ENCODE assay signal across 9 mouse cellular contexts in the genomic region with DNA sequence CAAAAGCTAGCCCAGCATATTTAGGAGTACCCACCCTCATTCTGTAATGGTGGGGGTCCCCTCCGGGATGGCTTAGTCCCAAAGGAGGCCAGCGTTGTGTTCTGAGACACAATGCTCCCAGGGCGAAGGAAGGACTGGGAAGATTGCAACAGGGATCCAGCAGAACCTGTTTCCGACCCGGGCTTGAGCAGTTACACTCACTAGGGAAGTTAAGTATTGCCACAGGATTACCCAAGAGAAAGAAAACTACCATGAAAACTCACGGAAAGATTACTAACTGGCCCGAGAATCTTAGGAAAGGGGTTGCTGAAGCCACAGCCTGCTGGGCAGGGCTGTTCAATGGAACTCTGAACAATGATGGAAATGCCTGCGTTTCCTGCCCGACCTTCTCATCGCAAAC. TPM values are rescaled to one million over a fixed set of nuclear protein-coding genes. Genes with fewer than 3 reads are reported as not detected.
DNase-seq lines count a peak whose midpoint lies in the region; ATAC-seq and TF ChIP-seq lines count a peak whose summit lies in the region.
"Had no signal": no experiment of that assay in that cellular context is flagged by ENCODE, and none has a peak within 500 bp of the region (broad histone marks: within the 10 kb centered on the region; RNA-seq: fewer than 3 reads in every experiment).

No protein-coding gene starts in this region.

- H3K27ac ChIP-seq in layer of hippocampus, adult 2 months, result peak overlapping the region; percentile 98
- H3K27ac ChIP-seq in forebrain, embryonic 15.5 days (replicated peaks), result no peak overlapping the region
- H3K27ac ChIP-seq in liver, embryonic 12.5 days, result no peak overlapping the region

- no peak for DNase-seq in layer of hippocampus, adult 2 months (ENCODE audit: low spot score in 2 of 2)
- no peak for DNase-seq in layer of hippocampus, adult 8-10 months (ENCODE audit: low spot score in 2 of 2)
- no peak for DNase-seq in spleen, postnatal 10 days (ENCODE audit: low spot score in 2 of 2)
- no peak for DNase-seq in adrenal gland, adult 2 months

- no peaks in the 10 kb centered on the region for H3K9me3 ChIP-seq in forebrain, embryonic 15.5 days
- H3K9me3 ChIP-seq in liver, embryonic 12.5 days (replicated peaks), result no peaks in the 10 kb centered on the region

- H3K4me3 ChIP-seq in layer of hippocampus, adult 2 months, result peak overlapping the region; percentile 59
- peak overlapping the region; percentile 12; the same call in 1 of the 2 replicates for H3K4me3 ChIP-seq in forebrain, embryonic 15.5 days
- H3K4me3 ChIP-seq in liver, embryonic 12.5 days, result 0 out of 2 replicates have a peak overlapping the region, but pooled peaks have one; percentile 7

- peak overlapping the region; percentile 90 for H3K4me2 ChIP-seq in forebrain, embryonic 15.5 days (replicated peaks)
- peak overlapping the region; percentile 99 for H3K4me2 ChIP-seq in liver, embryonic 12.5 days

- H3K36me3 ChIP-seq in forebrain, embryonic 15.5 days, result no peaks in the 10 kb centered on the region
- peaks cover 24% of the 10 kb centered on the region for H3K36me3 ChIP-seq in liver, embryonic 12.5 days

- H3K9ac ChIP-seq in forebrain, embryonic 15.5 days (replicated peaks), result no peak overlapping the region
- H3K9ac ChIP-seq in liver, embryonic 12.5 days, result no peak overlapping the region

- no peak for TF ChIP-seq CTCF in layer of hippocampus, adult 2 months (conservative IDR thresholded peaks at IDR 0.05)

- ATAC-seq in forebrain, embryonic 15.5 days (replicated peaks), result no peak
- no peak for ATAC-seq in liver, embryonic 12.5 days
- ATAC-seq in neutrophil, adult 5-6 weeks (ENCODE audit: extremely low read depth, insufficient number of reproducible peaks, low FRiP score, poor library complexity, severe bottlenecking), result peak; percentile 14; the same call in 1 of the 2 replicates
- no peak for ATAC-seq in cerebellum, adult (ENCODE audit: insufficient number of reproducible peaks, low FRiP score, low TSS enrichment)

- peaks cover 65% of the 10 kb centered on the region for H3K4me1 ChIP-seq in forebrain, embryonic 15.5 days
- peaks cover 93% of the 10 kb centered on the region for H3K4me1 ChIP-seq in liver, embryonic 12.5 days

- whole genome bisulfite sequencing in forebrain, embryonic 15.5 days, result 43% methylated on average over 10 of the region's 10 CpGs
- WGBS in liver, embryonic 12.5 days (ENCODE audit: insufficient replicate concordance), result 54% methylated on average over 10 of the region's 10 CpGs

- no peaks in the 10 kb centered on the region for H3K27me3 ChIP-seq in forebrain, embryonic 15.5 days
- H3K27me3 ChIP-seq in liver, embryonic 12.5 days (replicated peaks), result peaks cover 15% of the 10 kb centered on the region

RNA-seq across cellular contexts. Expression of a gene that starts 4.5 kb away (rescaled TPM):
- 10 to 100 TPM; 20.1 to 20.6 TPM for total RNA-seq in layer of hippocampus, adult 2 months (2021)
- 10 to 100 TPM; 21.4 to 28.5 (median 25.9) TPM for total RNA-seq in layer of hippocampus, adult 8-10 months (2022)
- polyA plus RNA-seq in forebrain, embryonic 15.5 days (2015; fragmentation: Nextera tagmentation; extraction: Ambion mirVana), result 11.6 and 12.0 TPM in 2 replicates
- polyA plus RNA-seq in liver, embryonic 12.5 days (2016; fragmentation: Nextera tagmentation; extraction: Ambion mirVana), result 12.3 and 12.8 TPM in 2 replicates
- 84.5 and 95.9 TPM in 2 replicates for total RNA-seq in neutrophil, adult 5-6 weeks (2017)
- total RNA-seq in adrenal gland, adult 2 months (2021), result 10 to 100 TPM; 21.5 to 23.2 TPM
- 19.5 and 23.3 TPM in 2 replicates for polyA plus RNA-seq in adrenal gland, adult 2 months (2012; rRNA removed)

RNA-seq across cellular contexts. Expression of a gene that starts 49.6 kb away (rescaled TPM):
- total RNA-seq in layer of hippocampus, adult 2 months (2021), result 1 to 10 TPM in 1 of 2 experiments, under 1 TPM in 1; 0.64 to 1.5 TPM
- 1 to 10 TPM in 3 of 4 experiments, not detected in 1; 1.9 to 2.9 (median 2.8) TPM for total RNA-seq in layer of hippocampus, adult 8-10 months (2022)
- polyA plus RNA-seq in forebrain, embryonic 15.5 days (2015; fragmentation: Nextera tagmentation; extraction: Ambion mirVana), result 1.1 and 1.2 TPM in 2 replicates
- polyA plus RNA-seq in liver, embryonic 12.5 days (2016; fragmentation: Nextera tagmentation; extraction: Ambion mirVana), result 0.15 and 0.18 TPM in 2 replicates
- total RNA-seq in neutrophil, adult 5-6 weeks (2017), result not detected in 2 replicates
- not detected for total RNA-seq in adrenal gland, adult 2 months (2021)
- polyA plus RNA-seq in adrenal gland, adult 2 months (2012; rRNA removed), result not detected in 2 replicates
- total RNA-seq: hematopoietic stem cell, adult 5-6 weeks had no signal

Comparison
In these comparisons a context has a peak if more than half of its experiments do, and no peak if none do; other contexts are left out.
1. H3K4me3 ChIP-seq: peak in every context shown above with its lines; median percentile 59 in layer of hippocampus, adult 2 months; 12 in forebrain, embryonic 15.5 days; 7 in liver, embryonic 12.5 days.